Mouse (Mus musculus) limb, embryonic 14.5 days (tissue): Measurements from ENCODE around the gene Six3. TPM values are rescaled to one million over a fixed set of nuclear protein-coding genes. Genes with fewer than 3 reads are reported as not detected.

ENCODE experiments used
- ATAC-seq: fragments of 200-750 bp; cut with Nextera tagmentation; 2 replicates; pipeline ENCODE4 v1.8.0; 2017; ENCODE audit warnings: low read depth, moderate number of reproducible peaks, moderate TSS enrichment; ENCODE audit not compliant: low FRiP score
- DNase-seq: peaks from one replicate; pipeline ENCODE4 v3.0.0-alpha.2; 2015; ENCODE audit warnings: low spot score
- H3K27ac ChIP-seq: fragments of 300-500 bp; sonication (generic); replicated peaks from 2 replicates; pipeline ENCODE4 v1.5.1; 2014; ENCODE audit warnings: low read depth, mild to moderate bottlenecking, low read length, moderate library complexity, mixed read lengths
- H3K27me3 ChIP-seq: fragments of 300-500 bp; sonication (generic); 2 replicates; pipeline ENCODE4 v1.6.1; 2014; ENCODE audit warnings: low read length, mixed read lengths; ENCODE audit not compliant: control insufficient read depth, insufficient read depth
- H3K36me3 ChIP-seq: fragments of 300-500 bp; sonication (generic); 2 replicates; pipeline ENCODE4 v1.6.1; 2014; ENCODE audit warnings: mild to moderate bottlenecking, low read length, moderate library complexity, mixed read lengths; ENCODE audit not compliant: control insufficient read depth, insufficient read depth
- H3K4me1 ChIP-seq: fragments of 300-500 bp; sonication (generic); 2 replicates; pipeline ENCODE4 v1.6.1; 2014; ENCODE audit warnings: antibody characterized with exemption, low read length, mixed read lengths; ENCODE audit not compliant: control insufficient read depth, insufficient read depth
- H3K4me2 ChIP-seq: fragments of 300-500 bp; sonication (generic); replicated peaks from 2 replicates; pipeline ENCODE4 v1.6.1; 2014; ENCODE audit warnings: low read depth, mild to moderate bottlenecking, low read length, moderate library complexity; ENCODE audit not compliant: severe bottlenecking
- H3K4me3 ChIP-seq: fragments of 300-500 bp; sonication (generic); replicated peaks from 2 replicates; pipeline ENCODE4 v1.5.1; 2014; ENCODE audit warnings: low read length
- H3K9ac ChIP-seq: fragments of 300-500 bp; sonication (generic); 2 replicates; pipeline ENCODE4 v1.6.1; 2014; ENCODE audit warnings: mild to moderate bottlenecking, low read depth, low read length, moderate library complexity; ENCODE audit not compliant: severe bottlenecking
- H3K9me3 ChIP-seq: fragments of 300-500 bp; sonication (generic); 2 replicates; pipeline ENCODE4 v1.6.1; 2016; ENCODE audit warnings: low read length; ENCODE audit not compliant: control insufficient read depth
- POLR2A ChIP-seq: fragments of 200-500 bp; IDR thresholded peaks from 2 replicates; pipeline ENCODE4 v1.8.0; 2012; ENCODE audit warnings: inconsistent platforms, mild to moderate bottlenecking, moderate library complexity, borderline replicate concordance; ENCODE audit not compliant: insufficient read depth, insufficient read length; ENCODE audit errors: extremely low read depth
- WGBS: fragments of 180-500 bp; shearing (Covaris S2); extraction: QIAGEN DNeasy Blood & Tissue Kit; methylation state at CpG from one replicate; pipeline ENCODE4 v1.1.7; 2014; 5-methylcytosine and 5-hydroxymethylcytosine counted together
- polyA plus RNA-seq, 2 experiments: library from polyadenylated mRNA; depleted of rRNA in 1 of 2; stranded (reverse) in 1 of 2; unstranded in 1 of 2; fragments of >200 nt; fragmentation: Nextera tagmentation in 1 of 2; extraction: Ambion mirVana in 1 of 2; gene quantifications; 2 replicates each; pipeline versions ENCODE4 v1.2.1 to v1.2.3; 2012 to 2014

Six3 gene
- polyA plus RNA-seq, 2 experiments, result 0.11 TPM; not detected in 1

- no peak overlapping the region for H3K27ac ChIP-seq
- DNase-seq (no peak), ATAC-seq (no peak)
- peaks cover 11% of the 10 kb centered on the region for H3K4me1 ChIP-seq
- no peak for TF ChIP-seq POLR2A
- peaks cover 98% of the 10 kb centered on the region for H3K27me3 ChIP-seq
- H3K9me3 ChIP-seq, result no peaks in the 10 kb centered on the region
- no peaks in the 10 kb centered on the region for H3K36me3 ChIP-seq
- H3K9ac ChIP-seq, result no peak overlapping the region
- no peak overlapping the region for H3K4me2 ChIP-seq
- H3K4me3 ChIP-seq, result no peak overlapping the region
- WGBS, result under 1% methylated on average over 6 of the region's 6 CpGs
Measured at GRCm38 (mm10) chr17:85620086-85620481, 6.7 kb downstream of the Six3 start.

- Histone ChIP-seq H3K4me1 (peaks cover 11% of the 10 kb centered on the region), H3K27ac (no peak overlapping the region), H3K36me3 (no peaks in the 10 kb centered on the region), H3K27me3 (peaks cover 98% of the 10 kb centered on the region), H3K9ac (0 out of 2 replicates have a peak overlapping the region, but pooled peaks have one; percentile 12), H3K9me3 (no peaks in the 10 kb centered on the region), H3K4me3 (peak overlapping the region; percentile 31), H3K4me2 (peak overlapping the region; percentile 50)
- no peak for TF ChIP-seq POLR2A
- under 1% methylated on average over 51 of the region's 54 CpGs for WGBS
- DNase-seq (no peak), ATAC-seq (no peak)
Measured at GRCm38 (mm10) chr17:85620680-85621504, 7.5 kb downstream of the Six3 start.

DNA sequence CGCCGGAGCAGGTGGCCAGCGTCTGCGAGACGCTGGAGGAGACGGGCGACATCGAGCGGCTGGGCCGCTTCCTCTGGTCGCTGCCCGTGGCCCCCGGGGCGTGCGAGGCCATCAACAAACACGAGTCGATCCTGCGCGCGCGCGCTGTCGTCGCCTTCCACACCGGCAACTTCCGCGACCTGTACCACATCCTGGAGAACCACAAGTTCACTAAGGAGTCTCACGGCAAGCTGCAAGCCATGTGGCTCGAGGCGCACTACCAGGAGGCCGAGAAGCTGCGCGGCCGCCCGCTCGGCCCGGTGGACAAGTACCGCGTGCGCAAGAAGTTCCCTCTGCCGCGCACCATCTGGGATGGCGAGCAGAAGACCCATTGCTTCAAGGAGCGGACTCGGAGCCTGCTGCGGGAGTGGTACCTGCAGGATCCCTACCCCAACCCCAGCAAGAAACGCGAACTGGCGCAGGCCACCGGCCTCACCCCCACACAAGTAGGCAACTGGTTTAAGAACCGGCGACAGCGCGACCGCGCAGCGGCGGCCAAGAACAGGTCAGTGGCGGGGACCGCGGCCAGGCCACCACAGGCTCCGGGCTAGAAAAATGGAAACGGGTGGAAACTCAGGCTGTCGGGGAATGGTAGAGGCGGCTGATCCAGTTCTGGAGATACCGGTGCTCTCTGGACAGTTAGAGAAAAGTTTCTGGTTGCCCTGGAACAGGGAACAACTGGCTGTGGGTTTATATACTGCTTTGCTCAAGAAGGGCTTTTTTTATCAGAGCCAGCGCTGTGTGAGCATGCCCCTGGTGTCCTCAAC, 8.3 kb downstream of the Six3 start:
- Histone ChIP-seq H3K9me3 (no peaks in the 10 kb centered on the region), H3K27ac (no peak overlapping the region), H3K4me2 (peak overlapping the region; percentile 50), H3K27me3 (peaks cover 98% of the 10 kb centered on the region), H3K4me3 (peak overlapping the region; percentile 31), H3K36me3 (no peaks in the 10 kb centered on the region), H3K9ac (0 out of 2 replicates have a peak overlapping the region, but pooled peaks have one; percentile 12), H3K4me1 (peaks cover 11% of the 10 kb centered on the region)
- no peak for TF ChIP-seq POLR2A
- WGBS, result under 1% methylated on average over 48 of the region's 67 CpGs
- ATAC-seq (no peak), DNase-seq (no peak)

- no peak for TF ChIP-seq POLR2A
- H3K27ac ChIP-seq, result no peak overlapping the region
- H3K4me2 ChIP-seq, result no peak overlapping the region
- H3K4me1 ChIP-seq, result peaks cover 11% of the 10 kb centered on the region
- H3K4me3 ChIP-seq, result no peak overlapping the region
- H3K36me3 ChIP-seq, result no peaks in the 10 kb centered on the region
- 9% methylated on average over 12 of the region's 12 CpGs for WGBS
- ATAC-seq, result no peak
- H3K9ac ChIP-seq, result no peak overlapping the region
- no peaks in the 10 kb centered on the region for H3K9me3 ChIP-seq
- H3K27me3 ChIP-seq, result peaks cover 98% of the 10 kb centered on the region
- no peak for DNase-seq
Measured at GRCm38 (mm10) chr17:85622493-85623157, 9.2 kb downstream of the Six3 start.
